8 mouse cellular contexts compared by ENCODE assay signal in genomic region chr7:81134614-81135067, GRCm38 (mm10). TPM values are rescaled to one million over a fixed set of nuclear protein-coding genes. Genes with fewer than 3 reads are reported as not detected.
DNase-seq lines count a peak whose midpoint lies in the region; TF ChIP-seq lines count a peak whose summit lies in the region.

No protein-coding gene starts in this region.

- peak; percentile 61 for DNase-seq in R1 (ENCODE audit: low read depth, low spot score)
- DNase-seq in embryo, embryonic 11.5 days (ENCODE audit: low read depth, low spot score), result peak; percentile 59
- peak; percentile 60 to 76 for DNase-seq in gastrocnemius, postnatal 36 days
- DNase-seq in hindlimb bud, embryonic 11.5 days (ENCODE audit: extremely low spot score, low read depth, low spot score), result peak; percentile 61
- peak; percentile 52 to 67 for DNase-seq in left cerebral cortex, adult 2 months (ENCODE audit: extremely low spot score in 1 of 2, low spot score in 2 of 2)
- peak; percentile 72 for DNase-seq in lung, postnatal 14 days
- peak; percentile 54 to 67 for DNase-seq in right cerebral cortex, adult 2 months (ENCODE audit: low spot score in 2 of 2)
- DNase-seq in natural killer cell, adult 2 months (ENCODE audit: low spot score in 2 of 2), result no peak

- peak; percentile 34 for TF ChIP-seq CTCF in left cerebral cortex, adult 2 months (IDR thresholded peaks at IDR 0.05)

- intact Hi-C loops in gastrocnemius, postnatal 36 days (cut with DNase I), result loop anchor here (5.0 kb wide), 1 partner anchor 242 kb away; no protein-coding TSS in a partner anchor
- intact Hi-C loops in left cerebral cortex, adult 2 months (cut with DNase I), result loop anchor here (5.0 kb wide), 1 partner anchor 142 kb away; the partner anchor contains the start of gene Zfp592

- peak overlapping the region; percentile 27; the same call in 1 of the 2 replicates for H3K4me3 ChIP-seq in left cerebral cortex, adult 2 months

- H3K27ac ChIP-seq in left cerebral cortex, adult 2 months, result peak overlapping the region; percentile 47; the same call in 1 of the 2 replicates

RNA-seq across cellular contexts. Expression of gene Slc28a1, which starts 20.0 kb away (rescaled TPM):
- under 1 TPM; 0.20 to 0.36 TPM for total RNA-seq in gastrocnemius, postnatal 36 days (2021)
- under 1 TPM; 0.11 to 0.23 TPM for total RNA-seq in left cerebral cortex, adult 2 months (2021)

Comparison
In these comparisons a context has a peak if more than half of its experiments do, and no peak if none do; other contexts are left out.
1. DNase-seq: peak in R1 (single experiment), embryo, embryonic 11.5 days (single experiment), gastrocnemius, postnatal 36 days (2 of 2), hindlimb bud, embryonic 11.5 days (single experiment), left cerebral cortex, adult 2 months (2 of 2), lung, postnatal 14 days (single experiment) and right cerebral cortex, adult 2 months (2 of 2); none in natural killer cell, adult 2 months (0 of 2).